Mouse (Mus musculus) kidney, postnatal 14 days (tissue): ENCODE measurements around the gene Nono.

Experiments used
- DNase-seq: peaks from one replicate; pipeline ENCODE4 v3.0.0; 2022; ENCODE audit warnings: mixed read lengths

Nono gene

DNA sequence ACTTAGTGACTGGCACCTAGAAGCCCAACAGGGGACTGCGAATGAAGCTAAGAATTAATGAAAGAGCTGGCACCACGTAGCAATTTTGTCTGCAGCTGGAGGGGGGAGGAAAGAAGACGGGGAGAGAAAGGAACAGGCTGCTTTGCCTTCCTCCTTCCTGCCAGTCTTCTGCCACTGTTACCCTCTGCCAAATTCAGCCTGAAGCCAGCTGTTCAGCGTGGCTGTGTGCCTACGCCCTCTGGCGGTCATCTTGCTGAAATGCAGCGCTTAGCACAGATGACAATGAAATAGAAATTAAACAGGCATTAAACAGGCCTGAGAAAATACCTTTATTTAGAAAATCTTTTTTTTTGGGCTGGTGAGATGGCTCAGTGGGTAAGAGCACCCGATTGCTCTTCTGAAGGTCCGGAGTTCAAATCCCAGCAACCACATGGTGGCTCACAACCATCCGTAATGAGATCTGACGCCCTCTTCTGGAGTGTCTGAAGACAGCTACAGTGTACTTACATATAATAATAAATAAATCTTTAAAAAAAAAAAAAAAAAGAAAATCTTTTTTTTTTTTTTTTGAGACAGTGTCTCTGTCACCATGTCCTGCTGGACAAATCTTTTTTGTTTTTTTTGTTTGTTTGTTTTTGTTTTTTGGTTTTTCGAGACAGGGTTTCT, 57.5 kb downstream of the Nono start:
- DNase-seq, result peak; percentile 35
